Mouse (Mus musculus) kidney, postnatal 4 days (tissue): ENCODE results near the gene Nthl1.

Source experiments
- DNase-seq, 2 experiments: peaks; one replicate each; pipeline ENCODE4 v3.0.0; 2021; ENCODE audit warnings: mixed read lengths in 2 of 2

Nthl1 gene

GRCm38 (mm10) chr17:24630072-24630471 is 2.4 kb upstream of the Nthl1 start:
- DNase-seq, result no peak

GRCm38 (mm10) chr17:24632813-24633449 is 451 bp downstream of the Nthl1 start:
- peak; percentile 73 to 84 for DNase-seq

- DNase-seq, result no peak
These were observed 1.4 kb downstream of the Nthl1 start for GRCm38 (mm10) chr17:24633831-24634230.

GRCm38 (mm10) chr17:24635024-24635423 is 2.5 kb downstream of the Nthl1 start:
- peak; percentile 26 to 47 for DNase-seq

- peak in 1 of 2 experiments; percentile 41 for DNase-seq
These were observed 3.2 kb downstream of the Nthl1 start for GRCm38 (mm10) chr17:24635694-24636093.

- peak in 1 of 2 experiments; percentile 40 for DNase-seq
These were observed 4.5 kb downstream of the Nthl1 start for GRCm38 (mm10) chr17:24636781-24637481.

- peak; percentile 46 to 61 for DNase-seq
These were observed 5.7 kb downstream of the Nthl1 start for GRCm38 (mm10) chr17:24638214-24638613.

GRCm38 (mm10) chr17:24638840-24639239 is 6.4 kb downstream of the Nthl1 start:
- DNase-seq, result peak; percentile 93 to 94

- peak; percentile 63 to 75 for DNase-seq
These were observed 7.1 kb downstream of the Nthl1 start for GRCm38 (mm10) chr17:24639571-24639988.

GRCm38 (mm10) chr17:24640119-24640518 is 7.6 kb downstream of the Nthl1 start:
- DNase-seq, result peak in 1 of 2 experiments; percentile 19

- DNase-seq, result no peak
These were observed 8.1 kb downstream of the Nthl1 start for GRCm38 (mm10) chr17:24640581-24640980.

GRCm38 (mm10) chr17:24641944-24642343 is 9.5 kb downstream of the Nthl1 start:
- no peak for DNase-seq

- DNase-seq, result no peak
These were observed 10.4 kb downstream of the Nthl1 start for GRCm38 (mm10) chr17:24642791-24643343.

GRCm38 (mm10) chr17:24644030-24644715 is 11.7 kb downstream of the Nthl1 start:
- peak; percentile 61 to 75 for DNase-seq

- peak; percentile 59 to 72 for DNase-seq
These were observed 12.6 kb downstream of the Nthl1 start for GRCm38 (mm10) chr17:24644875-24645721.

GRCm38 (mm10) chr17:24645916-24646315 is 13.4 kb downstream of the Nthl1 start:
- peak in 1 of 2 experiments; percentile 41 for DNase-seq

- no peak for DNase-seq
These were observed 13.9 kb downstream of the Nthl1 start for GRCm38 (mm10) chr17:24646381-24646780.

- DNase-seq, result peak in 1 of 2 experiments; percentile 31
These were observed 15.0 kb downstream of the Nthl1 start for GRCm38 (mm10) chr17:24647493-24647892.

GRCm38 (mm10) chr17:24648731-24649377 is 16.4 kb downstream of the Nthl1 start:
- peak; percentile 36 to 47 for DNase-seq

GRCm38 (mm10) chr17:24649581-24650069 is 17.1 kb downstream of the Nthl1 start:
- peak; percentile 75 to 83 for DNase-seq

GRCm38 (mm10) chr17:24650070-24650616 is 17.7 kb downstream of the Nthl1 start, which contains the start of gene Slc9a3r2:
Gene Slc9a3r2, minus strand, starts transcription at chr17:24650327.
- peak; percentile 80 to 88 for DNase-seq
